Comparison of ENCODE assay signal across 8 mouse cellular contexts in genomic region chr7:141099911-141100691, GRCm38 (mm10). TPM values are rescaled to one million over a fixed set of nuclear protein-coding genes. Genes with fewer than 3 reads are reported as not detected.
DNase-seq lines count a peak whose midpoint lies in the region; ATAC-seq and TF ChIP-seq lines count a peak whose summit lies in the region.

Sigirr (minus strand) TSS chr7:141100572.

- H3K4me2 ChIP-seq in forebrain, embryonic 15.5 days (replicated peaks): peak within 1 kb of the TSS; percentile 57
- H3K4me2 ChIP-seq in neural tube, embryonic 14.5 days (ENCODE audit: low read depth, low read length): peak within 1 kb of the TSS; percentile 77

- 1% methylated on average over 56 of the region's 56 CpGs for WGBS in forebrain, embryonic 15.5 days
- WGBS in neural tube, embryonic 14.5 days: 1% methylated on average over 56 of the region's 56 CpGs

- DNase-seq in cerebellum, postnatal 10 days: peak; percentile 63 to 66
- no peak for DNase-seq in cerebellum, adult 8-10 months
- no peak for DNase-seq in ES-E14 (ENCODE audit: low read depth, low spot score)
- peak; percentile 72 for DNase-seq in kidney, adult 18-20 months
- peak; percentile 65 to 70 for DNase-seq in lung, adult 18-20 months
- DNase-seq in urinary bladder, postnatal 36 days (ENCODE audit: low spot score in 2 of 2): peak; percentile 57 to 63

- H3K9me3 ChIP-seq in ES-E14 (ENCODE audit: control insufficient read depth, insufficient read depth, low read depth, low read length): no peaks in the 10 kb centered on the region
- no peaks in the 10 kb centered on the region for H3K9me3 ChIP-seq in forebrain, embryonic 15.5 days
- no peaks in the 10 kb centered on the region for H3K9me3 ChIP-seq in neural tube, embryonic 14.5 days (ENCODE audit: control insufficient read depth, low read length)

- peak; percentile 55; the same call in 1 of the 2 replicates for ATAC-seq in forebrain, embryonic 15.5 days (replicated peaks)
- peak; percentile 63 for ATAC-seq in neural tube, embryonic 14.5 days (ENCODE audit: low read depth)

- peak within 1 kb of the TSS; percentile 20 for H3K27ac ChIP-seq in ES-E14 (ENCODE audit: insufficient read depth, low read depth, low read length, poor library complexity, severe bottlenecking)
- H3K27ac ChIP-seq in forebrain, embryonic 15.5 days (replicated peaks): no peak within 1 kb of the TSS
- no peak within 1 kb of the TSS for H3K27ac ChIP-seq in neural tube, embryonic 14.5 days (ENCODE audit: low read depth, low read length)

- H3K4me1 ChIP-seq in ES-E14 (ENCODE audit: control insufficient read depth in 2 of 2, insufficient read depth in 2 of 2, low read length in 2 of 2, poor library complexity in 1 of 2): peaks cover 6 to 13% of the 10 kb centered on the region in 2 experiments
- peaks cover 12% of the 10 kb centered on the region; the same call in 1 of the 2 replicates for H3K4me1 ChIP-seq in forebrain, embryonic 15.5 days
- H3K4me1 ChIP-seq in neural tube, embryonic 14.5 days (ENCODE audit: control insufficient read depth, insufficient read depth, low read length): 0 out of 2 replicates have a peak, but pooled peaks cover 3% of the 10 kb centered on the region

- H3K27me3 ChIP-seq in forebrain, embryonic 15.5 days: peaks cover 38% of the 10 kb centered on the region
- peaks cover 19% of the 10 kb centered on the region for H3K27me3 ChIP-seq in neural tube, embryonic 14.5 days (ENCODE audit: control insufficient read depth, insufficient read depth, low read length)

- peak within 1 kb of the TSS; percentile 61 to 74 for H3K4me3 ChIP-seq in ES-E14 (ENCODE audit: insufficient read depth in 1 of 2, low read depth in 1 of 2, low read length in 2 of 2, poor library complexity in 1 of 2, severe bottlenecking in 1 of 2)
- peak within 1 kb of the TSS; percentile 38 for H3K4me3 ChIP-seq in forebrain, embryonic 15.5 days
- peak within 1 kb of the TSS; percentile 36 for H3K4me3 ChIP-seq in neural tube, embryonic 14.5 days (ENCODE audit: low read depth, low read length)

- H3K9ac ChIP-seq in ES-E14 (ENCODE audit: insufficient read depth, low read depth, low read length, poor library complexity, severe bottlenecking): peak within 1 kb of the TSS; percentile 26
- peak within 1 kb of the TSS; percentile 31; the same call in 1 of the 2 replicates for H3K9ac ChIP-seq in forebrain, embryonic 15.5 days (replicated peaks)
- peak within 1 kb of the TSS; percentile 34; the same call in 1 of the 2 replicates for H3K9ac ChIP-seq in neural tube, embryonic 14.5 days (replicated peaks; ENCODE audit: low read depth, low read length)

- in situ Hi-C loops in ES-E14 (cut with MboI; ENCODE audit: low sequenced_read_pairs in 2 of 2, unreplicated experiment in 2 of 2): no loop called here

- no peaks in the 10 kb centered on the region; the same call in 1 of the 2 replicates for H3K36me3 ChIP-seq in ES-E14 (ENCODE audit: control insufficient read depth, insufficient read depth, low read length, poor library complexity, severe bottlenecking)
- H3K36me3 ChIP-seq in forebrain, embryonic 15.5 days: no peaks in the 10 kb centered on the region
- H3K36me3 ChIP-seq in neural tube, embryonic 14.5 days (ENCODE audit: control insufficient read depth, insufficient read depth, low read length): no peaks in the 10 kb centered on the region

TF ChIP-seq in ES-E14, 5 proteins besides CTCF, POLR2A, EP300 and RAD21:
- TF ChIP-seq MAFK (IDR thresholded peaks at IDR 0.05; ENCODE audit: insufficient read depth, low read depth, low read length) (no peak), HCFC1 (IDR thresholded peaks at IDR 0.05; ENCODE audit: borderline replicate concordance, insufficient read depth, low read length) (no peak), ZC3H11A (IDR thresholded peaks at IDR 0.05; ENCODE audit: borderline replicate concordance, low read depth, low read length) (no peak), CHD2 (IDR thresholded peaks at IDR 0.05; ENCODE audit: low read depth, low read length) (no peak), ZNF384 (IDR thresholded peaks at IDR 0.05; ENCODE audit: low read depth, low read length) (no peak)

RNA-seq across cellular contexts. Expression of gene Sigirr, which starts in this region (rescaled TPM):
- total RNA-seq in ES-E14 (2012; rRNA removed): 18.2 and 56.2 TPM in 2 replicates
- 1.8 and 2.0 TPM in 2 replicates for polyA plus RNA-seq in forebrain, embryonic 15.5 days (2015; fragmentation: Nextera tagmentation; extraction: Ambion mirVana)
- 1.2 and 2.2 TPM in 2 replicates for polyA plus RNA-seq in neural tube, embryonic 14.5 days (2014; fragmentation: Nextera tagmentation; extraction: Ambion mirVana)

Comparison
In these comparisons a context has a peak if more than half of its experiments do, and no peak if none do; other contexts are left out.
1. DNase-seq: peak in cerebellum, postnatal 10 days (2 of 2), kidney, adult 18-20 months (single experiment), lung, adult 18-20 months (2 of 2) and urinary bladder, postnatal 36 days (2 of 2); none in cerebellum, adult 8-10 months (single experiment) and ES-E14 (single experiment).
2. Peak in every context shown above with its lines, with median percentiles within 50 percentile points of each other: H3K4me3 ChIP-seq and H3K9ac ChIP-seq.